Mouse (Mus musculus) ES-Bruce4 (cell line): Measurements from ENCODE around the gene Grid2. TPM values are rescaled to one million over a fixed set of nuclear protein-coding genes. Genes with fewer than 3 reads are reported as not detected.
"Not testable (repeated sequence)": the region's sequence is repeated elsewhere in the genome, so short reads cannot be mapped to it uniquely, and the experiment has no call there.

Source experiments
- H3K27ac ChIP-seq: 2 replicates; pipeline ENCODE4 v1.5.1; 2012; ENCODE audit warnings: low read length, inconsistent platforms; ENCODE audit not compliant: insufficient read depth
- H3K27me3 ChIP-seq: 2 replicates; pipeline ENCODE4 v1.6.1; 2012; ENCODE audit warnings: mild to moderate bottlenecking, low read length, inconsistent platforms; ENCODE audit not compliant: control insufficient read depth, poor library complexity, insufficient read depth, severe bottlenecking
- H3K36me3 ChIP-seq: 2 replicates; pipeline ENCODE4 v1.6.1; 2012; ENCODE audit warnings: inconsistent platforms, mild to moderate bottlenecking, low read length, moderate library complexity; ENCODE audit not compliant: control insufficient read depth, poor library complexity, insufficient read depth, severe bottlenecking
- H3K4me1 ChIP-seq: one replicate; pipeline ENCODE4 v1.8.1; 2011; ENCODE audit warnings: low read length; ENCODE audit not compliant: control insufficient read depth, insufficient read depth
- H3K4me3 ChIP-seq: 2 replicates; pipeline ENCODE4 v1.5.1; 2011; ENCODE audit warnings: low read depth, mild to moderate bottlenecking, low read length
- H3K9ac ChIP-seq: 2 replicates; pipeline ENCODE4 v1.6.1; 2012; ENCODE audit warnings: low read depth, mild to moderate bottlenecking, inconsistent platforms; ENCODE audit not compliant: poor library complexity, severe bottlenecking
- H3K9me3 ChIP-seq: replicated peaks from 2 replicates; pipeline ENCODE4 v1.6.1; 2012; ENCODE audit warnings: mild to moderate bottlenecking, low read length, inconsistent platforms; ENCODE audit not compliant: control insufficient read depth, poor library complexity, insufficient read depth, severe bottlenecking
- CTCF ChIP-seq: IDR thresholded peaks from one replicate; pipeline ENCODE4 v1.8.1; 2011; ENCODE audit warnings: low read depth, low read length
- EP300 ChIP-seq: IDR thresholded peaks from 2 replicates; pipeline ENCODE4 v1.6.1; 2011; ENCODE audit warnings: low read depth, low read length; ENCODE audit not compliant: insufficient read depth
- POLR2A ChIP-seq: IDR thresholded peaks from one replicate; pipeline ENCODE4 v1.8.1; 2011; ENCODE audit warnings: low read length; ENCODE audit not compliant: insufficient read depth
- polyA plus RNA-seq: library from polyadenylated mRNA; stranded (reverse); fragments of >200 nt; gene quantifications from 2 replicates; pipeline ENCODE4 v1.2.4, GENCODE M21; 2011; ENCODE audit warnings: low read depth; ENCODE audit not compliant: missing spikeins, insufficient read depth, insufficient read length

Grid2 gene
- polyA plus RNA-seq, 1 experiment, result 0.15 TPM

DNA sequence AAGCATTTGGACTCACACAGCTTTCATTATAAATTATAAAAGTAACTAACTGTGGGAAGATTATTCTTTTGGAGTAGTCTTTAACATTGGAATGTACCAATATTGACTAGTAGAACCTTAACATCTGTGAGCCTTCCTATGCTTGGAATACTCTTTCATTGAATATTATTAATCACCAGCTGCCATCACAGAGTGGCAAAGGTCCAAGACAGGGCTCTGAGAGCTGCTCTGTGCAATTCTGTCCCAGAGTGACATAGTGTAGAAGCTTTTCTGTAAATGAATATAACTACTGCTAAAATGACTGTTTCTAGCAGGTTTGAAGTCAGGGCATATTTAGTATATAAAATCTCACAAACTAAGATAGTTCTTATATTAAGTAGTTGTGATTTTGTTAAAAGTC, 277.2 kb downstream of the Grid2 start:
- Histone ChIP-seq H3K36me3 (no peaks in the 10 kb centered on the region), H3K9me3 (no peaks in the 10 kb centered on the region), H3K4me3 (no peak overlapping the region), H3K27me3 (no peaks in the 10 kb centered on the region), H3K4me1 (no peaks in the 10 kb centered on the region), H3K27ac (no peak overlapping the region), H3K9ac (no peak overlapping the region)
- no peak for TF ChIP-seq EP300
- no peak for TF ChIP-seq CTCF
- TF ChIP-seq POLR2A, result no peak

DNA sequence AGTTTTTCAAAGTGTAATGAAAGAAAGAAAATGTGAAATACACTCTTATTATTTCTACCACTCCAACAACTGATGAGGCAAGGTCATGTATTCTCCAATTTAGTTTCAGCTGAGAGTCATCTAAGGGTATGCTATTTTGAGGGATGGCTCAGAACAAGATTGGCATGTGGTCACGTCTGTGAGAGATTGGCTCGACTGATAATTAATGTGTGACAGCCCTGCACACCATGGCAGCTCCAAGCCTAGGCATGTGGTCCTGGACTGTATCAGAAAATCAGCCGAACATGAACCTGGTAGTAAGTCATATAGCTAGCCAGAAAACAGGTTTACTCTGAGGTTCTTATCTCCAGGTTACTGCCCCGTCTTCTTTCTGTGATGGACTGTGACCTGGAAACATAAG, 292.1 kb downstream of the Grid2 start:
- no peak for TF ChIP-seq CTCF
- no peak for TF ChIP-seq POLR2A
- TF ChIP-seq EP300, result no peak
- Histone ChIP-seq H3K4me3 (no peak overlapping the region), H3K27me3 (no peaks in the 10 kb centered on the region), H3K27ac (no peak overlapping the region), H3K4me1 (no peaks in the 10 kb centered on the region), H3K9ac (no peak overlapping the region), H3K36me3 (no peaks in the 10 kb centered on the region), H3K9me3 (no peaks in the 10 kb centered on the region)

DNA sequence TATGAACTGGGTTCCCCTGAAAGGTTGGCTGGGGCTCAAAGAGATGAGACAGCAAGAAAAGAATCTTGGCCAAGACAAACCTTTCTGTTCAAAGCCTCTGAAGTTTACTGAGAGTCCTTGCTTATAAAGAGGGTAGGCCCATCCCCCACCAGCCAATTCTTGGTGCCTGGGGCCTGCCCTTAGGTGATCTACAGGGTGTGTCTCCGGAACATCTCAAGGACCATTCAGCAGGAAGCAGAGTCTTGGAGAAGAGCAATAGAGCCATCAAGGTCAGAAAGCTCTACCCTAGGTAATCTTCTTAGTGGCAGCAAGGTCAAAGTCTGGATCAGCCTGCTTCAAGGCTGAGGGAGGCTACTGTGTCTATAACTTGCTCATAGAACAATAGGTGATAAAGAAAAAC, 313.1 kb downstream of the Grid2 start:
- not testable (repeated sequence) for H3K27me3 ChIP-seq, H3K9ac ChIP-seq, H3K4me1 ChIP-seq, H3K27ac ChIP-seq, H3K4me3 ChIP-seq, H3K9me3 ChIP-seq, H3K36me3 ChIP-seq
- peak; percentile 57; the same call in 1 of the 2 replicates for TF ChIP-seq EP300

DNA sequence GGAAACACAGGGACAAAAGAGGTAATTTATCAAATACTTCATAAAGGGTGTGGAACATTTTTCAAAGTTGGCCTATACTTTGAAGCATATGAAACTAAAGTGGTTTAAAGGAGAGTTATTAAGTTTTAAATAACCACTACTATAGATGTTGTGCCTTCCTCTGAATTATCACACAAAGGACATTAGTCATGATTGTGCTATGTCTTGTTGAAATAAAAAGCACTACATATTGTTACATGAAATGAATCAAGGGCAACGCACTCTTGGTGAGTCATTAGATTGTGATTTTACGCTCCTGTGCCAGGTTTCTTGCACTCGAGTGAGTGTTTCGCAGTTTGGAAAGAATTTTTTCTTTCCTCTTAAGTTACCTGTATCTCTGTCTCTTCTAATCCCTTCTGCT, 335.0 kb downstream of the Grid2 start:
- no peak overlapping the region for H3K27ac ChIP-seq
- H3K27me3 ChIP-seq, result no peaks in the 10 kb centered on the region
- H3K4me1 ChIP-seq, result no peaks in the 10 kb centered on the region
- H3K4me3 ChIP-seq, result no peak overlapping the region
- H3K9me3 ChIP-seq, result no peaks in the 10 kb centered on the region
- no peak overlapping the region for H3K9ac ChIP-seq
- no peaks in the 10 kb centered on the region for H3K36me3 ChIP-seq
- TF ChIP-seq POLR2A (no peak), CTCF (no peak)

DNA sequence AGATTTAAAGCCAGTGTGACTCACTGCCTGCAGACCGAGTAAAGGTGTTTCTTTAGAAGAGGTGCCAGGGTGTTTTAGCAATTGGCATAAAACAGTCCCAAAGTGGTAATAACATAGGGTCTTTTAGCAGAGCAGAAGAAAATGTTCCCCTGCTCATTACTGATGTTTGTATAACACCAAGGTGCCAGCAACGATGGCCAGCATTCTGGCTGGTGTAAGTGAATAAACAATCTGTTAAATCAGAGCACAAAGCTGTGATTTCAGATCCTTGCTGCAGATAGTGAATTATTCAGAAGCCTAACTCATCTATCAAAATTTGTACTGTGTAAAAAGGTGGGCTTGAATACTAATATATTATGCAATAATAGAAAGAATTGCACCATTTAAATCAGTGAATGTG, 353.9 kb downstream of the Grid2 start:
- no peak overlapping the region for H3K4me3 ChIP-seq
- H3K9ac ChIP-seq, result no peak overlapping the region
- TF ChIP-seq CTCF (no peak), EP300 (no peak), POLR2A (no peak)
- no peaks in the 10 kb centered on the region for H3K36me3 ChIP-seq
- H3K27me3 ChIP-seq, result no peaks in the 10 kb centered on the region
- no peaks in the 10 kb centered on the region for H3K9me3 ChIP-seq
- no peaks in the 10 kb centered on the region for H3K4me1 ChIP-seq
- H3K27ac ChIP-seq, result no peak overlapping the region

DNA sequence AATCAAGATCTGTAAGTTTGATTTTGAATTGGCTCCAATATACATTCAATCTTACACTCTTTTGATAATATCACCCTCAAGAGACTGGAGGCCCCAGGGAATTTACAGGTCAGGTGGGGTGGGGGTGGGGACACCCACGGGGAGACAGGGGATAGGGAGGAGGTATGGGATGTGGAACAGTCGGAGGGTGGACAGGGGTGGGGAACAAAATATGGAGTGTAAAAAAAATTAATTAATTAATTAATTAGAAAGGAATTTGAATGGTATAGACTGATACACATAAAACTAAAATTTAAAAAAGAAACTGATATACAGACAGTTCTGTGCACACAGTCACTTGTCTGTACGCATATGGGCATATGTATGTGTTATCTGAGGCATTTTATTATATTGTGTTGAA, 380.3 kb downstream of the Grid2 start:
- TF ChIP-seq CTCF (no peak), POLR2A (no peak), EP300 (no peak)
- H3K9me3 ChIP-seq, result no peaks in the 10 kb centered on the region
- no peak overlapping the region for H3K27ac ChIP-seq
- H3K36me3 ChIP-seq, result no peaks in the 10 kb centered on the region
- no peak overlapping the region for H3K4me3 ChIP-seq
- no peaks in the 10 kb centered on the region for H3K27me3 ChIP-seq
- H3K9ac ChIP-seq, result no peak overlapping the region
- H3K4me1 ChIP-seq, result no peaks in the 10 kb centered on the region

DNA sequence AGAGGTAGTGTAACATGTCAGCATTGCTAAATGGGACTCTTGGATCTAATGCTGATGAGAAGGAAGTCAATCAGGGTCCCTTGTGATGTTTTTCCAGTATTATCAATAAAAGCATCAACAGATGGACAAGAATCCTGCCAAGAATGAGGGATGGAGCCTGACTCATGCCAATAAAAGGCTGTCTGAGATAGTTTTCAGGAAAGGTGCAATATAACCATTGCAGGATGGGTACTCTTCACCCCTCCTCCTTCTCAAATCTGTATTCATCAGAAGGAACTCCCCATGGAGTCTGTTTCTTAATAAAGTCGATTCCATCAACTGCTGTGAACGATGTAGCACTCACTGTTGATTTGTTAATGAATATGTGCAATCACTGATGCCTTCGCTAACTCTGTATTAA, 403.7 kb downstream of the Grid2 start:
- H3K4me1 ChIP-seq, result no peaks in the 10 kb centered on the region
- TF ChIP-seq CTCF (no peak), EP300 (no peak), POLR2A (no peak)
- no peaks in the 10 kb centered on the region for H3K36me3 ChIP-seq
- H3K4me3 ChIP-seq, result no peak overlapping the region
- H3K27me3 ChIP-seq, result no peaks in the 10 kb centered on the region
- H3K27ac ChIP-seq, result no peak overlapping the region
- H3K9ac ChIP-seq, result no peak overlapping the region
- H3K9me3 ChIP-seq, result no peaks in the 10 kb centered on the region
